Mouse (Mus musculus) heart, adult 18-20 months (tissue): ENCODE results near the gene Pcyt2. TPM values are rescaled to one million over a fixed set of nuclear protein-coding genes. Genes with fewer than 3 reads are reported as not detected.

Experiments used
- DNase-seq, 2 experiments: peaks; one replicate each; pipeline ENCODE4 v3.0.0; 2021 to 2022; ENCODE audit warnings: mixed read lengths in 1 of 2
- microRNA-seq, 2 experiments: library from miRNA; unstranded; fragments of <30 nt; microRNA quantifications; one replicate each; pipeline ENCODE4 v1.2.0; 2022
- total RNA-seq, 2 experiments: library from RNA; stranded (reverse); gene quantifications; 2 replicates each; pipeline ENCODE4 v1.2.3; 2021

Gene Pcyt2
- total RNA-seq, 2 experiments from 2014 or later, result 47.2 to 51.2 TPM

DNA sequence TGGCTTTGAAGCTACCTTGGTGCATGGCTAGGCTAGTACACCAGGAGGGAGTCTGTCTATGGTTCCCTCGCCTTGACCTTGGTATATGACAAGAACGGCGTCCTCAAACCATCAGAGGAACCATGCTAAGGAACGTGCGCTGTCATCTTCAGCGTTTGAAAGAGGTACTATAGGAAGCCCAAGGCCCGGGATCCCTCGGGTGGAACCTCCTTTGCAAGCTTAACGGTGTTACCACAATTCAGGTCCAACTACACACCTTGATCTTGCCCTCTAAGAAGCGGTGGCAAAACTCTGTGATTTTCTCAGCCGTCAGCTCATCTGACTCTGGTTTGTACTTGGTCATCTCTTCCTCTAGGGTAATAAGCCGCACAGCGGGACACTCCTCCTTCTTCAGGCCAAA, 54.8 kb downstream of the Pcyt2 start:
- DNase-seq, result no peak

DNA sequence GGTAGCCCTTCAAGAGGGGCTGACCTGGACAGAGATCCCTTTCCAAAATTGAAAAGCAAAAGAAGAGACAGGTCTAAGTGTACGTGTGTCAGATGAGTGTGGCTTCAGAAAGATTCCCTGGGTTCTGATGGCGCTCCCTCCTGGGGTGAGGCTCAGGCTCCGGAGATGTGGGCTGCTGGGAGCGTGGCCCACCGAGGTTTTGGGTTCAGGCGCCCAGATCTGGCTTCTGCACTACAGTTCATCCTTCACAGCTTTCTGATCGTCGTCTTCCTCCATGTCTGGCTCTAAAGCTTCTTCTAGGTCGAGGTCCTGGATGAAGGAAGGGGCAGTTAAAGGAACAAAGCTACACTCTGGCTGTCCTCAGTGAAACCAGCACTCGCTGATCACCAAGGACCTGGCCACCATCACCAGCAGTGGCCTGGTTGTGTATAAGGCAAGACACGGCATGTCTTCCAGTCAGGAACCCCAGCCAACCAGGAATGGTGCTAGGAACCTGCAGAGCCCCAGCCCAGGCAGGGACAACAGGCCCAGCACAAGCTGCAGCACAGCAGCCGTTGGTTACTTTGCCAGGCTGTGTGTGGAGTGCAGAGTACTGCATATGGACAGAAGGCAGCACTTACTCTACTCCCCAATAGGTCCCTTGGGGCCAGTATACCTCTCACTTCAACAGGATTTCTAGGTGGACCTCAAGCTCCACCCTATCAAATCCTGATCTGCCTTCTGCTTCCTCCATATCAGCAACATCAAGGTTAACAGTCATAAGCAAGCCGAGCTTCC, 56.6 kb downstream of the Pcyt2 start:
- DNase-seq, result no peak

Small RNA genes lying within 50 kb of the gene (microRNA-seq; reads per million reads assigned to microRNA genes)
- 0 to 0.27 reads per million in 2 experiments for gene Mir6936

Other genes with a start within 250 kb of the Pcyt2 start
- 10 to 100 TPM; 10.6 to 11.7 TPM for gene Faap100, start 239.2 kb downstream of the Pcyt2 start, total RNA-seq
- gene Nploc4, start 180.2 kb downstream of the Pcyt2 start, total RNA-seq, result 10 to 100 TPM; 62.0 to 65.2 TPM
- 1 to 10 TPM; 1.0 to 2.3 TPM for gene Tspan10, start 175.3 kb downstream of the Pcyt2 start, total RNA-seq
- under 1 TPM in 1 of 2 experiments, not detected in 1; 0.57 TPM for gene Pde6g, start 164.4 kb downstream of the Pcyt2 start, total RNA-seq
- 10 to 100 TPM; 58.1 to 70.3 TPM for gene Oxld1, start 159.9 kb downstream of the Pcyt2 start, total RNA-seq
- gene Ccdc137, start 159.8 kb downstream of the Pcyt2 start, total RNA-seq, result 1 to 10 TPM; 6.0 to 7.3 TPM
- 10 to 100 TPM; 10.1 to 12.0 TPM for gene Arl16, start 150.3 kb downstream of the Pcyt2 start, total RNA-seq
- gene Mrpl12, start 133.3 kb downstream of the Pcyt2 start, total RNA-seq, result 100 to 1,000 TPM; 245 to 267 TPM
- 10 to 100 TPM; 15.4 to 15.9 TPM for gene Slc25a10, start 126.1 kb downstream of the Pcyt2 start, total RNA-seq
- under 1 TPM; 0.93 to 0.94 TPM for gene Gcgr, start 87.2 kb downstream of the Pcyt2 start, total RNA-seq
- gene Mcrip1, start 68.2 kb downstream of the Pcyt2 start, total RNA-seq, result 10 to 100 TPM; 39.1 to 44.1 TPM
- under 1 TPM in 1 of 2 experiments, not detected in 1; 0.35 TPM for gene Ppp1r27, start 66.8 kb downstream of the Pcyt2 start, total RNA-seq
- gene P4hb, start 44.7 kb downstream of the Pcyt2 start, total RNA-seq, result 100 to 1,000 TPM; 230 TPM
- 100 to 1,000 TPM; 133 to 144 TPM for gene Arhgdia, start 36.3 kb downstream of the Pcyt2 start, total RNA-seq
- gene Alyref, start 19.6 kb downstream of the Pcyt2 start, total RNA-seq, result 10 to 100 TPM; 44.1 to 46.9 TPM
- 10 to 100 TPM; 84.4 to 89.0 TPM for gene Anapc11, start 19.5 kb downstream of the Pcyt2 start, total RNA-seq
- gene Npb, start 9.5 kb downstream of the Pcyt2 start, total RNA-seq, result not detected
- gene Sirt7, start 7.3 kb upstream of the Pcyt2 start, total RNA-seq, result 1 to 10 TPM; 6.9 to 8.9 TPM
- 10 to 100 TPM; 33.7 to 35.7 TPM for gene Mafg, start 15.7 kb upstream of the Pcyt2 start, total RNA-seq
- 1 to 10 TPM; 1.1 to 1.3 TPM for gene Pycr1, start 25.8 kb upstream of the Pcyt2 start, total RNA-seq
- 10 to 100 TPM; 77.0 to 81.2 TPM for gene Myadml2, start 30.2 kb upstream of the Pcyt2 start, total RNA-seq
- gene Notum, start 43.2 kb upstream of the Pcyt2 start, total RNA-seq, result under 1 TPM in 1 of 2 experiments, not detected in 1; 0.33 TPM
- gene Aspscr1, start 55.0 kb upstream of the Pcyt2 start, total RNA-seq, result 10 to 100 TPM; 28.5 to 31.3 TPM
- 10 to 100 TPM; 32.5 to 34.2 TPM for gene Cenpx, start 95.8 kb upstream of the Pcyt2 start, total RNA-seq
- 1 to 10 TPM; 3.8 to 4.3 TPM for gene Lrrc45, start 96.0 kb upstream of the Pcyt2 start, total RNA-seq
- gene Rac3, start 103.5 kb upstream of the Pcyt2 start, total RNA-seq, result 1 to 10 TPM; 1.1 to 1.3 TPM
- gene Dcxr, start 109.3 kb upstream of the Pcyt2 start, total RNA-seq, result 10 to 100 TPM; 16.6 to 16.7 TPM
- 10 to 100 TPM; 20.9 to 82.2 TPM for gene Cbr2, start 114.2 kb upstream of the Pcyt2 start, total RNA-seq
- gene Hmga1b, start 144.9 kb upstream of the Pcyt2 start, total RNA-seq, result 10 to 100 TPM; 23.6 to 49.8 TPM
- gene Rfng, start 166.3 kb upstream of the Pcyt2 start, total RNA-seq, result 10 to 100 TPM; 11.4 to 11.5 TPM
- 10 to 100 TPM; 54.8 to 55.9 TPM for gene Gps1, start 166.3 kb upstream of the Pcyt2 start, total RNA-seq
- 10 to 100 TPM; 22.4 to 30.3 TPM for gene Dus1l, start 178.5 kb upstream of the Pcyt2 start, total RNA-seq
- 100 to 1,000 TPM in 1 of 2 experiments, 10 to 100 TPM in 1; 41.4 to 258 TPM for gene Fasn, start 206.6 kb upstream of the Pcyt2 start, total RNA-seq